Mouse (Mus musculus) left cerebral cortex, adult 8-10 months (tissue): ENCODE results near the gene Cnnm3. TPM values are rescaled to one million over a fixed set of nuclear protein-coding genes. Genes with fewer than 3 reads are reported as not detected.

ENCODE experiments used
- DNase-seq, 2 experiments: peaks; one replicate each; pipeline ENCODE4 v3.0.0; 2022; ENCODE audit warnings: low spot score in 2 of 2
- total RNA-seq, 4 experiments: library from RNA; stranded (reverse); gene quantifications; 2 replicates each; pipeline ENCODE4 v1.2.4; 2022

Gene Cnnm3
- total RNA-seq, 4 experiments from 2014 or later = 31.8 to 38.3 (median 33.4) TPM

DNA sequence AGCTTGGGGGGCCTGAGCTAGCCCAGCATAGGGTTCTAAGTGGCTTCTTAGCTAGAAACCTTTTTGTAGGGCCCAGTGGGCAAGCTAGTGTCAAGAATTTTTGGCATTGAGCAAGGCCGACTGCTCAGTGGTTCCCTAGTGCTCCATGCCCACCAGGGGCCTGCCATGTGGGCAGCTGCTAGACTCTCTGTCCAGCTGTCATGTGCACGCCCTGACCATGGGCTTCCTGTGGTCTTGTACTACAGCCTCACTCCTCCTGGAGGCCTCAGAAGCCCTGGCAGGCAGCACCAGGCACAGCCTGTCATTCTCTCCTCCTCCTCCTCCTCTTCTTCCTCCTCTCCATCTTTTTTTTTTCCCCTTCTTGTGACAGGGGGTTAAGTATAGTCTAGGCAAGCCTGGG is 14.4 kb upstream of the Cnnm3 start:
- DNase-seq = no peak

DNA sequence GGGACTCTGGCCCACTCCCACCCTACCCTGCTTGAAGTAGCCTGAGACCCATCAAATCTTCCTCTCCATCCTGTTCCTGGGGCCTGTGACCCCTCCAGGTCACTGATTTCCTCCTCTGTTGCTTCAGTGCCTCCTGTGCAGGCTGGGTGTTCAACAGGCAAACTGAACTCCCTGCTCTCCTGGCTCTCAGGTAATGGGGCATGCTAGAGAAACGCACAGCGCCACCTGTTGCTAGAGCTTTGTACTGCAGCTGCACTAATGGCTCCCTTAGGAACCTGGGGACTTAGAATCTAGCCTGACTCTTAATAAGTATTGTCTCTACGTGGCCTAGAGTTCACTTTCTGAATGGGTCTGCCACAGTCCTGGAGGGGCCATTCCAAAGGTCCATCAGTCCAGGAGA is 10.4 kb upstream of the Cnnm3 start:
- DNase-seq = peak in 1 of 2 experiments; percentile 74

GRCm38 (mm10) chr1:36508238-36508637 is 3.4 kb upstream of the Cnnm3 start:
- no peak for DNase-seq

DNA sequence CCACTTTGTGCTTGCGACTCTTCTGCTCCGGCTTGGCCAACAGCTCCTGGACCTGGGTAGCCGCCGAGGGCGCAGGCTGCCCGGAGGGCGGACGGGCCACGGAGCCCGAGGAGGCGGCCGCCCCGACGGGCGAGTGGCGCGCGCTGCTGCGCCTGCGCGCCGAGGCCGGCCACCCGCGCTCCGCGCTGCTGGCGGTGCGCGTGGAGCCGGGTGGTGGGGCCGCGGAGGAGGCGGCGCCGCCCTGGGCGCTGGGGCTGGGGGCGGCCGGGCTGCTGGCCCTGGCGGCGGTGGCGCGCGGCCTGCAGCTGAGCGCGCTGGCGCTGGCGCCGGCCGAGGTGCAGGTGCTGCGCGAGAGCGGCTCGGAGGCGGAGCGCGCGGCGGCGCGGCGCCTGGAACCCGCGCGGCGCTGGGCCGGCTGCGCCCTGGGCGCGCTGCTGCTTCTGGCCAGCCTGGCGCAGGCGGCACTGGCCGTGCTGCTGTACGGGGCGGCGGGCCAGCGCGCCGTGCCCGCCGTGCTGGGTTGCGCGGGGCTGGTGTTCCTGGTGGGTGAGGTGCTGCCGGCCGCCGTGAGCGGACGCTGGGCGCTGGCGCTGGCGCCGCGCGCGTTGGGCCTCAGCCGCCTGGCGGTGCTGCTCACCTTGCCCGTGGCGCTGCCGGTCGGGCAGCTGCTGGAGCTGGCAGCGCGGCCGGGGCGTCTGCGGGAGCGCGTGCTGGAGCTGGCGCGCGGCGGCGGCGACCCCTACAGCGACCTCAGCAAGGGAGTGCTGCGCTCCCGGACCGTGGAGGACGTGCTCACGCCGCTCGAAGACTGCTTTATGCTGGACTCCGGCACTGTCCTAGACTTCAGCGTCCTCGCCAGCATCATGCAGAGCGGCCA is 660 bp downstream of the Cnnm3 start:
- DNase-seq = peak; percentile 31 to 60

GRCm38 (mm10) chr1:36512966-36513280 is 1.3 kb downstream of the Cnnm3 start:
- no peak for DNase-seq

- no peak for DNase-seq
Measured at GRCm38 (mm10) chr1:36513310-36513709, 1.6 kb downstream of the Cnnm3 start.

DNA sequence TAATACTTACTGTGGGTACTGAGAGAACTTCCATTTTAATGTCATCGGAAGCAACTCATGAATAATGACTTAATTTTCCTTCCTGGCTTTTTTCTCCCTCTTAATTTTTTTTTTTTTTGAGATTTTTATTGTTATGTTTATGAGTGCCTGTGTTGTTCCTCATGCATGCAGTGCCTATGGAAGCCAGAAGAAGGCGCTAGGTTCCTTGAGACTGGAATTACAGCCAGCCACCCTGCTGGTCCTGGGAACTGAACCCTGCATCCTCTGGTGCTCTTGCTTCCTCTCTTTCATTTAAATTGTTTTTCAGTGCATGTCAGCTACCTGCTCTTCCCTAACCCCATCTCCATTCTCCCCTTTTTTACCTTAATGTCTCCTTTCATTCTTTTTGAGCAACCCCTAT is 2.1 kb downstream of the Cnnm3 start:
- no peak for DNase-seq

GRCm38 (mm10) chr1:36518259-36518658 is 6.6 kb downstream of the Cnnm3 start:
- no peak for DNase-seq

DNA sequence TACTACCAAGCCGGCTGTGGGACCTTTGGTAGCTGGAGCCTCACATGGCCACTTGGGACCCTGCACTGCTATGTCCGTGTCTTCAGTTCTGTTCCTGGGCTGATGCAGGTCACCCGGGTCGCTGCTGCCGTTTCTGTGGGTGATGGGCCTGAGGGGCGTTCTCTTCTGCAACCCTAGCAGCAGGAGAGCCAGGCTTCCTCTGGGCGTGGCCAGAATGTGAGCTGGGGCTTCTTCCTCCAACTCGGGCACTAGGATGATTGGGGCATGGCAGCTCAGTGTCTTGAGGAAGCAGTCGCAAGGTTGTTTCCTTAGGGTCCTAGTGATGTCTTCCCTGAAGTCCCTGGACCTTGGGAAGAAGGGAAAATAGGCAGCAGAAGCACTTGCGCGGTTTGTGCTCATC is 8.0 kb downstream of the Cnnm3 start:
- no peak for DNase-seq

DNA sequence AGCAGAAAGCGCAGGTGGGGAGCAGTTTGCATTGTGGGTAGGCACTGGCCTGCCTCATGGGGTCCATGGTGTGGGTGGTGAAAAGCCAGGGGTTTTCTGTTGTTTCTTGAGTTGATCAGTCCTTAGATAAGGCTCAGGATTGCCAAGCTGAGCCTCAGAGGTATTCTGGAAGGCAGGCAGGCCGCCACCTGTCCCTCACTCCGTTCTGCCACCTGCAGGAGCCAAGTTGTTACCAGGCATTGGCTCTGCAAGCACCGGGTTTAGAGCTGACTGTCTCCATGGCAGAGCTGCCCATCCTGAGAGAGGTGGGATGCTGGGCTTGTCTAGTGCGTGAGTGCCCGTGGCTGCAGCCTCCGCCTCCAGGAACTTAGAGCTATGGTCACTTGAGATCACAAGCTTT is 10.5 kb downstream of the Cnnm3 start:
- no peak for DNase-seq

- DNase-seq = no peak
Measured at GRCm38 (mm10) chr1:36523332-36524013, 11.8 kb downstream of the Cnnm3 start.

GRCm38 (mm10) chr1:36524058-36524457 is 12.4 kb downstream of the Cnnm3 start:
- no peak for DNase-seq

DNA sequence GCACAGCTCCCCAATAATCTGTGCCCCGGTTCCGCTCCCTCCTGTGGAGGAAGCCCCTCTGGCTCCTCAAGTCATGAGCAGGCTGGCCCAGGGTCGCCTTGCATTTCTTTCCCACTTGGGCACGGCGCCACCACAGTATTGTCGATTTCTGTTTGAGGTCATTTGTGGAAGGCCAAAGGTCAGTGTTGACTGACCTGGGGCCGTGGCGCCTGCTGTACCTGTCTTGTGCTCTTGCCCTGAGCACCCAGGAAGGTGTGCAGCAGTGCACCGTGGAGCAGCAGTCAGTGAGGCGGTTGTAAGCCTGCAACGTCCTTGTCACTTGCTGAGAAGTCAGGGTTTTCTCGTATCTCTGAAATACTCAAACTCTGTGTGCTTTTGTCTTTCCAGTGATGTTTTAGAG is 14.1 kb downstream of the Cnnm3 start:
- no peak for DNase-seq

DNA sequence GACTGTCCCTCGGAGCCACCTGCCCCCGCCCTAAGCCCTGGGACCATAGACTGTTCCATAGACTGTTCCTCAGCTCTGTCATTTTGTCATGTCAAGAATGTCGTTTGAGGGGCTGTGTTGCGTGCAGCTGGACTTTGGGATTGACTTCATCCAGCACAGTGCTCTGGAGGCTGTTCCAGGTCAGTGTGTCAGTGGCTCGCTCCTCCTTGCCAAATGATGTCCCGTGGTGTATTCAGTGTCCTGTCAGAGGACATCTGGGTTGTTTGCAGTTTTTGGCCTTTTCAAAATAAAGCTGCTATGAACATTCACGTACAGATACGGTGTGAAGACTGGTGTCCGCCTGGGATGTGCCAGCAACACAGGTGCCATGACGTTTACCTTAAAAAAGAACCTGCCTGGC is 15.2 kb downstream of the Cnnm3 start:
- DNase-seq = no peak

DNA sequence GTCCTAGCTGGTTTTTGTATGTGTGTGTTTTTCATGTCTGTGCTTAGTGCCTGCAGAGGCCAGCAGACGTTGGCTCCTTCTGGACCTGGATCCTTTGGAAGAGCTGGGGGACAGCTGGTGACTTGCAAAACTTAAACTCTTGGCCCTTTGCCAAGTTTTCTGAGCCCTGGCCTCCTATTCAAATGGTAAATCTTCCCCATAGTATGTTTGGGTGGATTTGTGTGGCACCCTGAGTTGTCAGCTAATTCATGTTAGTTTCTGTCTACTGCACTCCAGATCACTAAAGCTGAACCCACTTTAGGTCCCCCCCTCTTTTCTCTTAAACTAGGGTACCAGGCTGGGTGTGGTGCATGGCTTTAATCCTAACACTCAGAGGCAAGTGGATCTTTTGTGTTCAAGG is 16.7 kb downstream of the Cnnm3 start:
- DNase-seq = no peak

GRCm38 (mm10) chr1:36529274-36529673 is 17.6 kb downstream of the Cnnm3 start:
- no peak for DNase-seq

DNA sequence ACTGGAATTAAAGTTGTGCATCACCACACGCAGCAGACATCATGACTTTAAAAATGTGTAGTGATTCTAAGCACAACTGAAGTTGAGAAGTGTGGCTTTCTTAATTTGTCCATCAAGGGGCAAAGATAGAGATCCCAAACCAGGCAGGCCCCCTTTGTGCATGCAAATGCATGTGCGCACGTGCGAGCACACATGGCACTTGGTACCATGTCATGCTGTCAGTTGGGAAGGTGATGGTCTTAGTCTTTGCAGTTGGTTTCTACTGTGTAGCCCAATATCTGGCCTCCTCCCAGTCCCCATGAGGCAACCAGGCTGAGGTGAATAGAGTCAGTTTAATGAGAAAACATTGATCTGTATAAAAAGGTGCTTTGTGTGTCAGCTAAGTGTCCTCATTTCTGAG is 18.2 kb downstream of the Cnnm3 start:
- no peak for DNase-seq

DNA sequence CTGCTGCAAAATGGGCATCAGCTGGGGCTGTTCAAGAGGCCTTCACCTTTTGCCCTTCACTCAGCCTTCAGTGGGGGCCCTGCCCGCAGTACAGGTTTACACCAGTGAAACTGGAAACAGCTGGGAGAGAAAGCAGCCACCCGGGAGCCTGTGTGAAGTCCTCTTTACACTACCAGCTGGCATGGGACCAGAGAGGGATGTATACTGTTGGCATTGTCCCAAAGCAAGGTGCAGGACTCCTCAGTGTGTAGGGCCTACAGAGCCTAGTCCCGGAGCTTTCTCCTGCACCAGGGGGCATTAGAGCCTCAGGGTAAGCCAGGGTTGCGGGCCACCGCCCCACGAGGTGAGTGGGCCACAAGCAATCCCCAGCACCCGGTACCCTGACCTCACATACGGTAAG is 18.8 kb downstream of the Cnnm3 start:
- DNase-seq = no peak

GRCm38 (mm10) chr1:36530962-36531361 is 19.3 kb downstream of the Cnnm3 start:
- no peak for DNase-seq

GRCm38 (mm10) chr1:36531461-36531860 is 19.8 kb downstream of the Cnnm3 start:
- DNase-seq = no peak

- no peak for DNase-seq
Measured at GRCm38 (mm10) chr1:36533546-36533945, 21.9 kb downstream of the Cnnm3 start.

- DNase-seq = no peak
Measured at GRCm38 (mm10) chr1:36534595-36535058, 23.0 kb downstream of the Cnnm3 start.
